In the genomic region with DNA sequence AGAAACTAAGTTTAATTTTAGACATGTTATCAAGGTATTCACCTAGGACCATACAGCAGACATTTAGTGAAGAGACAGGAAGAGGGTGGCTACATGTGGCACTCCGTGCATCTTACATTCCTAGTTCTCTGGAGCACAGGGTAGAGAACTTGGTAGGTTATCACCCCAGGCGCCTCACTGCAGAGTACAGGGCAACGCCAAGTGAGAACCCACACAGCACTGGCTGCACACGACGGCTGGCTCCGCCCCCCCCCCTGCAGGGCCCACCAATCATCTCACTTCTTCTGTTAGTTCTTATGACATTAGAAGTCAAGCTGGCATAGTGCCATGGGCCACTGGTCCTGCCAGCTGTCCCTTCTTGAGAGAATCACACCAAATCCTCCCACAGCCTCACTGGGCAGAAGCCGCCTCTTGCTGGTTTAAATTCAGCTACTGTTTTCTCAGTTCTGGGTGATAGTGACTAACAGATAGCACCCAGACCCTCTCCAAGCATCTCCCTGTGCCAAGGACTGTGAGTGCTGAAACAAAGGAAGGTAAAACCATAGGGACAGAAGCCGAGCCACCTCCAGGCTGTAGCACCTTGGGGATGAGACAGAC, we compare ENCODE assay signal across 8 mouse cellular contexts.
A peak's percentile ranks its signal among the peaks of the same experiment; 100 is the strongest.
DNase-seq lines count a peak whose midpoint lies in the region.

No protein-coding gene starts in this region.

- peak; percentile 42 to 62 for DNase-seq in cerebellum, postnatal 14 days
- DNase-seq in cerebellum, adult 11 months, result no peak
- peak; percentile 61 for DNase-seq in layer of hippocampus, adult 9-11 months
- DNase-seq in layer of hippocampus, adult 9-10 months (ENCODE audit: low spot score), result no peak
- peak; percentile 34 for DNase-seq in heart, postnatal 4 days
- peak; percentile 50 to 75 for DNase-seq in lung, postnatal 4 days
- DNase-seq in spleen, postnatal 4 days (ENCODE audit: low spot score in 2 of 2), result no peak
- DNase-seq in thymus, postnatal 36 days, result no peak

Comparison
In these comparisons a context has a peak if more than half of its experiments do, and no peak if none do; other contexts are left out.
1. DNase-seq: peak in cerebellum, postnatal 14 days (2 of 2), layer of hippocampus, adult 9-11 months (single experiment), heart, postnatal 4 days (single experiment) and lung, postnatal 4 days (2 of 2); none in cerebellum, adult 11 months (single experiment), layer of hippocampus, adult 9-10 months (single experiment), spleen, postnatal 4 days (0 of 2) and thymus, postnatal 36 days (0 of 2).